Mouse (Mus musculus) right cerebral cortex, postnatal 4 days (tissue): ENCODE measurements at regions not wholly inside any gene's neighbourhood (a gene's known extent, or its start where the extent isn't known, plus 50 kb on each side); places are given as distances from the start of the nearest gene placed in this dataset.

Experiments
- DNase-seq: peaks from one replicate; pipeline ENCODE4 v3.0.0-alpha.2; 2022

DNA sequence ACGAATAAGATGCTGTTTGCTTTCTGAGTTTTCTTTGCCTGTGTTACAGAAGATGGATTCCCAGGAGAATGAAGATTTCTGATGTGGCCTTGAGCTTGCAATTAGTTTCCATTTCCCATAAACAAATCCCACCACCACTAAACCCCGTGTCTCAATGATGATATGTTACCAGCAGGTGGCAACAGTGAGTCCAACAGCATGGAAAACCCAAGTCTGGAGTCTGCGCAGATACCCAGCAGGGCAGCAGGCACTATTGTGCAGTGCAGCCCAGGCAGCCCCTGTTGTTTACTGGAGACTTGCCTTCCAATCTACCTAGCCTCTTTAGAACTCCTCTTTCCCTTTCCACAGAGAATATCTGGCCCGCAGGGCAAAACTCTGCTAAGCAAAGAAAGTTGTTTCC is 62.7 kb downstream of the Bmp2 start:
- DNase-seq, result no peak

DNA sequence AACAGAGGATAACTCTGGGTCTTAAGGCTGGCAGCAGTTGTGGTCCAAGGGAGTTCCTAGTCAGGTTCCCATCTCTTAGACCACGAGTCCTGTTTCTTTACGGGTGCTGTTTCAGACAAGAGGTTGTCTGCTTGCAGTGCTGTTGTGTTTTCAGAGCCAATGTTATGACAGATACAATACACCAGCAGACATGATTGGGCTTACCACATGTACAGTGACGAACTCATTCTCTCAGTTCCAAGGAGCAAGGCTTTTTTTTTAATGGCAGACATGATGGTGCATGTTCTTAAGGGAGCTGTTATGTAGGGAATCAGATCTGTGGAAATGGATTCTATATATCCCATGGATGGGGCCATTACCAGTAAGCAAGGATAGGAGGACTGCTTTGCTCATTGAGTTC is 63.3 kb downstream of the Bmp2 start:
- no peak for DNase-seq

DNA sequence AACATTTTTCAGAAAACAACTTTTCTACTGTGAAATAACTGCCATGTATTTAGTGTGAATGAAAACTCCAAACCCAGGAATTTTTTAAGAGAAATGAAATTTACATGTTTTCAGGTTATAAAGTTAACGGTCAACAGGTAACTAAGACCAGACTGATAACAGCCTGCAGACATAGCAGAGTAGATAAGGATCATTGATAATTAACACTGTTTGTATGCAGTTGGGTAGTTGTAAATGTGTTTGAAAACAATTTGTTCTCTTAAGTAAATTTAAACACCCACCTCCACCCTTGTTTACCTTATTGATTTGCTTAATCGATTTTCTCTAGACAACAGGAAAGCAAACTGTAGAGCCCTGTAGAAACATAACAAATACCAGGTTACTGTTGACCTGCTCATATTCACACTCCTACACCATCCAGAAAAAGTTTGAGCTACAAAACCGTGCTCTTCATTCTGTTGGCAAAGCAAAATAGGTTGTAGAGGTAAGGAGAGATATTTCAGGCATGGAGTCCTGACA is 65.4 kb downstream of the Bmp2 start:
- no peak for DNase-seq

DNA sequence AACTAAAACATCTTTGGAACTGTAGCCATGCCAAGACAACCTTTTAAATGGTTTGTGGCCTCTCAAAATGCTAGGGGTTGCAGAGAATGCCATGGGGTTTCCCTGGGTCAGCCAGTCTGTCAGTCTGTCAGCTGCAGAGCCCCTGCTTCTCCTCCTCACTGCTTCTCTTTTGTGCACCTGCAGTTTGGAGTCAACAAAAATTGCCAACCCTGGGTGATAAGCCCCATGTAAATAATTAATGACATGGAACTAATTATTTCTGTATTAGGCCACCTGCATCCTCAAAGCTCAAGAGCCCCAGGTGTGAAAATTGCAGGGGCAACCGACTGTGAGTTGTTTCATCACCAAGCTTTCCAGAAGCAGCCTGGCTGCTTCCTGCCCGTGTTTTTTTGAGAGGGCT is 70.6 kb downstream of the Bmp2 start:
- no peak for DNase-seq

DNA sequence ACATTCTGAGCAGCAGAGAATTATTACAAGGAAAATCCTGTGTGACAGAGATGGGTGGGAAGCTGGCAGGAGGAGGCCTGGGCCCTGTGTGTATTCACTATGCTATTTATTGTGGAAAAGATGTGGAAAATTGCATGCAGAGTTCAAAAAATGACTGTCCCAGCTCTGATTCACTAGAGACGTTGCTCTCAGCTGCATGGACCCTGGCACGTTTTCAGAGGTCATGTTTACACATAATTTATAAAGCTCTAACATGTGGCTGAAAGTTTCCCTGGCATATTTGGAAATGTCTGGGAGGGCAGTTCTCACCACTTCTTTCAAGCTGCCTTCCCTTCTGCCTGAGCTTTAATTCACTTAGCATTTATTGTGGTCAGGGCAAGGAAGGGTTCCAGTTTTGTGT is 73.6 kb downstream of the Bmp2 start:
- DNase-seq, result no peak

DNA sequence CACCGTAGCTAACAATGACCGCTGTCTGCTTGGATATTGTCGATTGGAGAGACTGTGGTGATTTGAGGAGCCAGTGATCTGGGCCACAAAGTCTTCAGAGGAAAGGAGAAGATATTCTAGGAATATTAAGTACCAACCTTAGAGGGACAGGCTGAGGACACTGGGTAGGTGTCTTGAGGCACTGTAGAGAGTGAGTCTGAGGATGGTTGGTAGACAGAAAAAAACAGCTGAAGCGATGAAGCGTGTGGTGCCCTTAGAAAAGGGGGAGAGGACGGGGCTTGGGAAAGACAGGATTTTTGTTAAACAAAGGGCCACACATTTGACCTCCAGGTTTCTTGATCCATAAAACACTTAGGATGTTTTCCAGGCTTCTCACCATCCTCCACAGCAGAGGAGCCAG is 76.9 kb downstream of the Bmp2 start:
- DNase-seq, result no peak

DNA sequence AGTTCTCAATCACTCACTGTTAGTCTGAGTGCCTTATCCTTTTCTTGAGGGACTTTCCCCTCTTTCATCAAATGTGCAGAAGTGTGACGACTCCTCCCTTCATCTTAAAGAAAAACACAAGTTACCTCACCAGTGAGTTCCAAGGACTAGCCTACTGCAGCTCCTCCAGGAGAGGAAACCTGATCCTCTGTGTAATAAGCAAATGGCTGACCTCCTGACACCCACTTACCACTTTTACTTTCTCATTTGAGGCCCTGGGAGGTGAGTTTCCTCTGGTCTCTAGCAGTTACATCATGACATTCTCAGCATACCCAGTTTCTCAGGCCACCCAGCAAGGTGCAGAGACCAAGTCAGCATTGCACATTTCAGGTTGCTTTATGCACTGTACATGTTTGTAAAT is 83.5 kb downstream of the Bmp2 start:
- DNase-seq, result no peak

DNA sequence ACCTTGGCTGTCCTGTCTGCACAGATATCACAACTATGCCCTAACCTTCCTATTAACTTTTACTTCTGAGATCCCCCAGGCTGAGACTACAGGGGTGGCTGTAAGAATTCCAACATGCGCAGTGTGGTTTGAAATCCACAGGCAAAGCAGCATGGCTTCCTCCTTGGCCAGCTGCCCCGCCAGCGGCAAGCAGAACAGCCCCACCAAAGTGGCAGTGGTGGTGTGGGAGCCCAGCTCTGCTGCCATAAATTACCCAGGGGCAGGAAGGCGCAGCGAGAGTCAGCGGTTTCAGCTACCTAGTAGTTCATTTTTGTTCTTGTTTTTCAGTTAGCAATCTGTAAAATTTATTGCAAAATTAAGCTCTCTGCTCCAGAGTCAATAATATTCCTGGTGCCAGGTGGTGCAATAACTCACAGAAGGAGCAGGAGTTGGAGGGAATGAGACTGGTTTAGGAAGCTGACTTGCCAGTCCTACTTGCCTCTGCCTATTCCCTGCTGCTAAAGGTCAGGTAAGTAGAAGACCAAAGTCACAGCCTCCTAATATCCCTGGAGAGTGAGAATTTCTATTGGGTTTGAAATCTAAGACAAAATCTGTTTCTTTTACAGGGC is 98.0 kb downstream of the Bmp2 start:
- DNase-seq, result no peak

DNA sequence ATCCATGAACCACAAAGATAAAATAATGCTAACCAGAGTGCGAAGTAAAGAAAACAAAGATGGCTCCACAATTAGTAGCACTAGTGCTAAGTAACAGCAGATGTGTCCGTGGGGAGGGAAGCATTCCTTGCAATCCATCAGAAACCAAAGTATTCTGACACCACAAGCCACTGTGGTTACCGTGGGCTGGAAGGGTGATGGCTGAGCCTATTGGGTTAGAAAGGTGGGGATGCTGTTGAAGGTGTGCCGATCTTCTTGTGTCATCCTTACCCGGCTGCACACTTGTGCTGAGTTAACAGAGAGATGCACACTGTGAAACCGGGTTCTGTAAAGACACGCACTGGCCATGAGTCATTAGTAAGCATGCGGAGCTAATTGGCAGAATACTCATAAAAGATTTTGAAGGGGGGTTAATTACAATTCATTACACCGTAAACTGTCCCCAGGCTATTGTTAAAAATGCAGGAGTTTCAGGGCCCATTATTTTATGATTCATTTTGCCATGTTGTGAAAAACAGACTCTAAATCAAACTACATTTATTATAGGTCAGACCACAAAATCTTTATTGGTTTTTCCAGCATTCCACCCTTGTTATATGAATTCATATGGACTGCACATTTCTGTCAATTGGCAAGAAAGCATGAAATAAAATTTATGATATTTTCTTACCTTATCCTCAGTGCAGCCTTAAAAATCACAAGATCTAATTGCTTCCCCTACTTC is 114.5 kb downstream of the Bmp2 start:
- no peak for DNase-seq

DNA sequence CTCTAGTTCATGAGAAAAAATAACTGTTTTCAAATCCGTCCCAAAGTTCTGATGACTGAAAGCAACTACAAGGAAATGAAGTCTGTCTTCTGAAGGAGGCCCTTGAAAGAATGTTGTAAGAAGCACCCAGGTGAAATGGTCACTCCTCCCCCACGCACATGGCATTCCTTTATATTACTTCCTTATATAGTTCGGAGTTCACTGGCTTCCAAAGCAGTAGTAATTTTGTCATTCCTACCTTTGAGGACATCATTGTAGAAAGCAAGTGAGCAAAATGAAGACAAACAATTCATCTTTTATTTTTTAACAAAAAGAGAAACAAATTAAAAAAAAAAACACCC is 115.1 kb downstream of the Bmp2 start:
- no peak for DNase-seq

DNA sequence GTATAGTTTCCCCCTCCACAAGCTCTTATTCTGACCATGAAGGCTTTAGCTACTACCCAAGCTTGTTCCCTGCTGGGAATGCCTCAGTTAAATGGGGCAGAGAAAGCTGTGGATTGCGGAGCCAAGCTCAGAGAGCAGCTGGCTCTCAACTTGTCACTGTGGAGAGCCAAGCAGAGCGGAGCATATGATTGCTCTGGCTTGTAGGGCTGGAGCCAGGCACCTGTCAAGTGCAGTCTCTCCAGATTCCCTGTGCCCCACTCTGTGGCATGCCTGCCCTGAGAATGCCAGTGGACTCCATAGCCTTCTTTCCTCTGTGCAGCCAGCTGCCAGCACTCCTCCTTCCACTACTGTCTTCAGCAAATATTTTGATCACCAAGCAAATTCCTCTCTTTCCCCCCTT is 117.9 kb downstream of the Bmp2 start:
- DNase-seq, result peak; percentile 3

DNA sequence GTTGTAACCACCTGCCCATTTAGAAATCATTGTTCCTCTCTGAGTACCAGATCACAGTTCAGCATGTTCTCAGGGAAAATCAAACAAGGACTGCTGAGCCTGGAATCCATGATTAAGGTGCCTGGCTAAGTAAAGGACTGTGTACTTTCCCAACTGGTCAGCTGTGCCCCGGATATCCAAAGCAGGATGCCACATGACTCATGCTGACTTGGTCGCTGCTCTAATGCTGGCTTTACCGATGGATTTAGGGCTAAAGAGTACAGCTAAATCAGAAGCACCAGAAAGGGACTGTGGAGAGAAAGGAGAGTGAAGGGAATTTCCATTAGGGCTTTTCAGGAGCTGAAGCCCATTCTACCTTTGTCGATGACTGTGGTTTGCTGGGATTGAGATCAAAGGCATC is 119.6 kb downstream of the Bmp2 start:
- no peak for DNase-seq

DNA sequence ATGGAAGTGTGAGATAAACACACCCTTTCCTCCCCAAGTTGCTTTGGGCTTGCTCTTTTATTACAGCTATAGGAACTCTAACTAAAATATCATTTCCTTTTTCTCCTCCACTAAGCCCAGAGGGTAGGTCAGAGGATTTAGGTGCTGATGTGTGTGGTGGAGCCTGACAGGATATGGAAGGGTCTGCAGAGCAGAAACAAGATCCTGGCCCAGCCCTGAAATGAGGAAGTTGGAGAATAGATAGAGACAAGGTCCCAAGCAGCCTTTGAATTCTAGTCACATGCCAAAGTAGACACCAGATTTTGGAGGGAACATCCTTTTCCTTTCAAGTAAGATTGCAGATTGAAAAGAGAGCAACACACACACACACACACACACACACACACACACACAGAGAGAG is 132.4 kb downstream of the Bmp2 start:
- DNase-seq, result no peak

DNA sequence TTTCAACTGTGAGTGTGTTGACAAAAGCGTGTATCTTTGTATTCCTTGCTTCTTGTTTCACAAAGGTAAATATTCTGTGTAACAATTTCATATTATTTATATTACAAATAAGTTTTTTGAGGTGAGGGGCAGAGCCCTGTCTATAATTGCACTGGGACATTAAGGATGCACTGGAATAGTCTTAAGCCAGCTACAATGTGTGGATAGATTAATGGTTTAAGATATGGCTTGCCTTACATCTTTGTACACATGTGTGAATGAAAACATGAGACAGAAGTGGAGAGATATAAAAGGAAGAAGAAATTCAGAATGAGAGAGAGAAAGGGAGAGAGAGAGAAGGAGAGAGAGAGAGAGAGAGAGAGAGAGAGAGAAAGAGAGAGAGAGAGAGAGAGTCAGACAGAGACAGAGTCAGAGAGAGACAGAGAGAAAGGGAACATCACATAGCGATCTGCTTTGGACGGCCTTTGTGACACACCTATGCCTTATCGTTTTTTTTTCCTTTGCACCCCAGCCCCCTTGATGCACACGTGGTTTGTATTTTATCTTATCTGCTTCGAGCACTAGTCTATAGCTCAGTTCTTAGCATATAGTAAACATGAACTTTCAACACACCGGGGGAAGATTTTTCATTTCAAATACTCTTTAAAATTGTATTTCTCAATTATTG is 136.3 kb downstream of the Bmp2 start:
- DNase-seq, result no peak

DNA sequence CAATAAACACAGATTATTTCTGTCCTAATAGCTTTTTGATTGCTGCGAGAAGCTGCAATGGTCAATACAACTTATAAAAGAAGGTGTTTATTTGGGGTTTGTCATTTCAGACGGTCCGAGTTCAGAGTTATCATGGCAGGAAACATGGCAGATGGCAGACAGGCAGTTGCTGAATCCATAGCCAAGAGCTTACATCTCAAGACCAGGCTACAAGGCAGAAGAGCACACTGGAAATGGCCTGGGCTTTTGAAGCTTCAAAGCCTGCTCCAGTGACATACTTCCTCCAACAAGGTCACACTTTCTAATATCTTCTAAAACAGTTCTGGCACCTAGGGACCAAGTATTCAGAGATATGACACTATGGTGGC is 136.8 kb downstream of the Bmp2 start:
- DNase-seq, result no peak

DNA sequence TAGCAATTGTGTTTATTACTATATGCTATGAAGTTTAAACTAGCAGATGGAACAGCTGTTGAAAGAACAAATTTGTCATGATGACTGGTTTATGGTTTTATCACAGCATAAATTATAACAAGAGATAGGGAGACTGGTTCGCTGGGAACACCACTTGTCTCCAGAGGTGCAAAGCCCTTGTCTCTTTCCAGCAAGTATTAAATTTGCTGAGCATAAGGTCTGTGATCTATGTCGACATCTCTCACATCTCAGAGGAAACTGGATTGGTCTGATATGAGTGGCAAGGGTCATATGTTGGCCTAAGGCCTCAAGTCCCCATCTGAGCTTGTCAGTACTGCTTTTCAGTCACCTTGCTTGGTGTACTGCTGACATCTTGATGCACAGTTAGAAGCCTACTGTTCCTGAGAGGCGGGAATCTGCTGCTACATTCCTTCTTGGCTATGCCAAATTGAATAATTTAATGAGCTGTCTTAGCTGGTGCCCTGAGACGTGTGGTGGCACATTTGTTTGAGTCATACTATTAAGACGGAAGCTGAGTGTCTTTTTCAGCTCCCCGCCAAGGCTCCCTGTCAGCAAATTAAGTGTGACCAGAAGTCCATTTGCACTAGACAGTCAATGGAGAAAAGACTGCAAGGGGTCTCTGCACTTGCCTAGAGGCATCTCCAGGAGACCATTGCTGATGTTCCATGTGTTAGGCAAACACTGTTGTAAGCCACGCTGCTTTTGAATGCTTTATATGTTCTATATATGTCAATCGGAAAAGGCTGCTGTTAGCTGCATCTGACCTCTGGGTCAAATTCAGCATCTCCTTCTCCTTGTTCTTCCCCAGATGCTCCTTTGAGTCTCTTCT is 157.0 kb downstream of the Bmp2 start:
- no peak for DNase-seq

DNA sequence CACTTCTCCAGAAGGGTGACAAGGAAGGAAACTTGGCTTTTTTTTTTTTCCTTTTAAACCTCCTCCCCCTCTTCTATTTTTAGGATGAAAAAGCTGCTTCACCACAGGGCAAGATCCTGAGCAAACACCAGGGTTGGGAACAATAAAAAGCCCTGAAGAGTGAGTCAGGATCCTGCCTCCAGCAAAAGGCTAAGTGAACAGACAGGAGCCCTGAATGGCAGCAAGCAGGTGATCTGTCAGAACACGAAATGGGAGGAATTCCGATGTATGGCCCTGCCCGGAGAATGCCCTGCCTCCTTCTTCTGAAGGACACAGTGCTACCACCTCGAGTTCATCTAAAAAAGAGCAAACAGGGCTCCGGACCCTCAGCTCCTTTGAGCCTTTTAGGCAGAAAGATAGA is 164.3 kb downstream of the Bmp2 start:
- DNase-seq, result no peak

DNA sequence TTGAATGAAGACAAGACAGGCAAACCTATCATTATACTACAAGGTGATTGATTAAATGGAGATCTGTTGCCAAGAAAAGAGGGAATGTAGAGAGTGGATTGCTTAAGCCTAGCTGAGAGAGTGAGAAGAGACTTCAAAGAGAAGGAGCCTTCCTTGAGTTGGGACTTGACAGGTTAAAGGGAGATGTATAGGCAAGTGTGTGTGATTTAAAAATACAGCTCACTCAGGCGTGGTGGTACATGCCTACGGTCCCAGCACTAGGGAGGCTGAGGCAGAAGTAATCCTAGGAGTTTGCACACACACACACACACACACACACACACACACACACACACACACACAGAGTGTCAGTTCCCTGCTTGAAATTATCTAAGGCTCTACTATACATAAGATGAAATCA is 165.1 kb downstream of the Bmp2 start:
- no peak for DNase-seq

DNA sequence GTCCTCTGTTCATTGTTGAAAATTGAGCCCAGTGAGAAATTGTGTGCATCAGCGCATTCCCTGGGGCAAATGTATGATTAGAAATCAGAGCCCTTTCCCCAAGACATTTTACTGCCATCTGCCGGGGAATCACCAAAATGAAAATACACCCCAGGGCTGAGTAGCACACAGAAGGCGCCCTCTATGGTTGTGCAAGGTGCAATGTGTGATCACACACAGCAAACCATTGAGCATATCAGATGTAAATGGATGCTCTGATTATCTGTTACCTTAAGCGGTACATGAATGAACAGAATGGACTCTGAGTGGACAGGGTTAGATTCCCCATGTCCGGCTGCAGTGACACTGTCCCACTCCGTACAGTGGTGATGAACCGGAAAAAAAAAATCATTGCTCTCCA is 172.4 kb downstream of the Bmp2 start:
- peak; percentile 5 for DNase-seq

DNA sequence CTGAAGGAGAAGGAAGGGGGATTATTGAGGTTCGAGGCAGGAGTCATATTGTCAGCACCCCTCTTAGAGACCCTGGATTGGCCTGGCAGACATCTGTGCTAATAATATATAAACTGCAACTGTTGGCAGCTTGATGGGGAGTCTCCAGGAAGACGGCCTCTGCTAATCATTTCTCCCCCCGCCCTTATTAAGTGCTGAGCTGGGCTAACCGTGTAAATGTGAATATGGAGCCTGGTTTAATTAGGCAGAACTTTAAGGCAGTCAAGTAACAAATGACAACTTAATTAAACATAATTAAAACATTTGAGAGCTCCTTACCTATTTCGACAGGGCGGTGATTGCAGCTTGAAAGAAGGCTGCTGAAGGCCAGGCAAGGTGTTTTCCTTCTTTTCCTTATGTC is 172.8 kb downstream of the Bmp2 start:
- DNase-seq, result no peak

DNA sequence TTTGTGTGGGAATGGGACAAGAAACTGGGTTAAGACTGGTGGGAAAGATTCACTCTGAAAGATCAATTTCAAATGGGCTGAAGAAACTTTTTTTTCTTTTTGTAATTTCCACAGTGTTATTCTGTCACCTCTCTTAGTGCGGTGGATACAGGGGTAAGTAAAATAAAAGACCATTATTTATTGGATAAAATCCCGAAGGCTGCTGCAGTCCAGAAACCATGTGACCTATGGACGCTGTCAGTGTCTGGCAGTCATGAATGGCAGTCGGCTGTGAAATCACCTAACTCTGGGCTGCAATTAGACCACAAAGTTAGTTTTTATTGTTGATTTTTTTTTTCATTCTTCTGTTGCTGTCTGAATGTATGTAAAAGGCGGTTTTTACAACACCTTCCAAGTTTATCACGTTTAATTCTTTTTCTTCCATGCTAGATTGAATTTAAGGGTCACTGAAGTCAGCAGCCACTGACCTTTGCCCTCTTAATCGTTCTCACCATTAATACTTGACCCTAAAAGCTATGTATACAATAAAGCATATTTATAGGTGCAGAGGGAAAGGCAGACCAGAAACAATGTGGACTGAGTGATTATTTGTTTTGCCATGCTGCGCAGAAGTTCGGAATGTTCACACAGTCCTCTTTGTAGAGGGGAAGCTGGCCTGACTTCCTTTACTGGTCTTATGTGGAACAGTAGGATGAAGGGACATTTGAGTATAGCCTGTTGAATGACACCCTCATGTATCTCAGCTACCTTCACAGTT is 182.7 kb downstream of the Bmp2 start:
- DNase-seq, result no peak

DNA sequence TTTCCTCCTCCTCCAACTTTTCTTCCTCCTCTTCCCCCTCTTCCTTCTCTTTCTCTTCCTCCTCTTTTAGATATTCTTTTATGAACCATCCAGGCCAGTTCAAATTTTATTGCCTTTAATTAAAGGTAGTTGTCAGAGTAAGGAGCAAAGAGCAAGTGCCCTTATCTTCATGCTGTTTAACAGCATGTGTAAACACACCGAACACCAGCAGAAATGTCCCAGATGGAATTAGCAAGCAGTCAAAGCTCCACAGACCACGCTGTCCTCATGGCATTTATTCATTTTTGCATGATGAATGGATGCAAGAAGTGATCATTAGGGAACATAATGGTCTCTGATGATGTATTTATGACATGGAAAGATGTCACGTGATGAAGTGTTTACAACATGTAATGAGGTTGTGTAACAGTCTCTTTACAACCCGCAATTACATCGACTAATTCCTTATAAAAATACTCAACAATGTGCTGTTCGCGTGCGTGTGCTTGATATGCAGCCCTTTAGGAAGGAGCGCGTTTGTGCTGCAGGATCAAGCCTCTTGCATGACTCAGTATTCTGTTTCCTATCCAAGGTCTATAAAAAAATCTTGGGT is 187.0 kb downstream of the Bmp2 start:
- no peak for DNase-seq
